Mouse (Mus musculus): Measurements from ENCODE around the gene Coro6.

Coro6 gene

GRCm38 (mm10) chr11:77493512-77494343 lies 31.5 kb downstream of the Coro6 start, which contains the start of gene Git1:
Gene Git1, plus strand, starts transcription at chr11:77493562.
- DNase-seq (ENCODE audit: low read depth, low spot score): peak; percentile 62

GRCm38 (mm10) chr11:77494344-77494676 lies 32.1 kb downstream of the Coro6 start:
- DNase-seq (ENCODE audit: low read depth, low spot score): no peak

- DNase-seq (ENCODE audit: low read depth, low spot score): no peak
Measured at GRCm38 (mm10) chr11:77494782-77495181, 32.6 kb downstream of the Coro6 start.

GRCm38 (mm10) chr11:77495507-77495906 lies 33.3 kb downstream of the Coro6 start:
- DNase-seq (ENCODE audit: low read depth, low spot score): no peak

GRCm38 (mm10) chr11:77497341-77497756 lies 35.1 kb downstream of the Coro6 start:
- peak; percentile 79 for DNase-seq (ENCODE audit: low read depth, low spot score)

- DNase-seq (ENCODE audit: low read depth, low spot score): no peak
Measured at GRCm38 (mm10) chr11:77497851-77498250, 35.6 kb downstream of the Coro6 start.

- DNase-seq (ENCODE audit: low read depth, low spot score): no peak
Measured at GRCm38 (mm10) chr11:77498261-77499139, 36.3 kb downstream of the Coro6 start.

- no peak for DNase-seq (ENCODE audit: low read depth, low spot score)
Measured at GRCm38 (mm10) chr11:77499354-77499753, 37.1 kb downstream of the Coro6 start.

GRCm38 (mm10) chr11:77500361-77501325 lies 38.4 kb downstream of the Coro6 start:
- no peak for DNase-seq (ENCODE audit: low read depth, low spot score)

GRCm38 (mm10) chr11:77501392-77501791 lies 39.2 kb downstream of the Coro6 start:
- peak; percentile 91 for DNase-seq (ENCODE audit: low read depth, low spot score)

- no peak for DNase-seq (ENCODE audit: low read depth, low spot score)
Measured at GRCm38 (mm10) chr11:77501971-77502370, 39.8 kb downstream of the Coro6 start.

- DNase-seq (ENCODE audit: low read depth, low spot score): no peak
Measured at GRCm38 (mm10) chr11:77502481-77502880, 40.3 kb downstream of the Coro6 start.

- no peak for DNase-seq (ENCODE audit: low read depth, low spot score)
Measured at GRCm38 (mm10) chr11:77503511-77503910, 41.3 kb downstream of the Coro6 start.

GRCm38 (mm10) chr11:77504377-77504776 lies 42.2 kb downstream of the Coro6 start:
- DNase-seq (ENCODE audit: low read depth, low spot score): no peak

- DNase-seq (ENCODE audit: low read depth, low spot score): no peak
Measured at GRCm38 (mm10) chr11:77505291-77505980, 43.2 kb downstream of the Coro6 start.

- DNase-seq (ENCODE audit: low read depth, low spot score): no peak
Measured at GRCm38 (mm10) chr11:77506273-77506672, 44.1 kb downstream of the Coro6 start.

GRCm38 (mm10) chr11:77506941-77507340 lies 44.7 kb downstream of the Coro6 start:
- DNase-seq (ENCODE audit: low read depth, low spot score): no peak

GRCm38 (mm10) chr11:77507426-77507825 lies 45.2 kb downstream of the Coro6 start:
- no peak for DNase-seq (ENCODE audit: low read depth, low spot score)

- DNase-seq (ENCODE audit: low read depth, low spot score): peak; percentile 92
Measured at GRCm38 (mm10) chr11:77508068-77509021, 46.1 kb downstream of the Coro6 start.

- no peak for DNase-seq (ENCODE audit: low read depth, low spot score)
Measured at GRCm38 (mm10) chr11:77511336-77511735, 49.1 kb downstream of the Coro6 start.

Measured in CD4-positive, CD25-positive, alpha-beta regulatory T cell, adult 2 months (primary cell).